Comparison of ENCODE assay signal across 13 mouse cellular contexts in genomic region chr12:99180234-99180824, GRCm38 (mm10).
"Had no signal": no experiment of that assay in that cellular context is flagged by ENCODE, and none has a peak within 500 bp of the region (broad histone marks: within the 10 kb centered on the region; RNA-seq: fewer than 3 reads in every experiment).

No protein-coding gene starts in this region.

- H3K4me3 ChIP-seq: left cerebral cortex, adult 2 months; limb, embryonic 15.5 days; liver, embryonic 12.5 days; megakaryocyte, embryonic 14.5 days; neural tube, embryonic 12.5 days had no signal

- H3K9me3 ChIP-seq: limb, embryonic 15.5 days; liver, embryonic 12.5 days had no signal

- H3K36me3 ChIP-seq: limb, embryonic 15.5 days; liver, embryonic 12.5 days; neural tube, embryonic 12.5 days had no signal

- H3K4me1 ChIP-seq: limb, embryonic 15.5 days; liver, embryonic 12.5 days; megakaryocyte, embryonic 14.5 days; neural tube, embryonic 12.5 days had no signal

- ATAC-seq: intestine, embryonic 16.5 days; liver, embryonic 12.5 days had no signal

- H3K9ac ChIP-seq: limb, embryonic 15.5 days; liver, embryonic 12.5 days; lung, embryonic 14.5 days; neural tube, embryonic 12.5 days had no signal

- H3K4me2 ChIP-seq: limb, embryonic 15.5 days; liver, embryonic 12.5 days; lung, embryonic 14.5 days; neural tube, embryonic 12.5 days had no signal

- H3K27me3 ChIP-seq: limb, embryonic 15.5 days; liver, embryonic 12.5 days; neural tube, embryonic 12.5 days had no signal

- H3K27ac ChIP-seq: left cerebral cortex, adult 2 months; limb, embryonic 15.5 days; liver, embryonic 12.5 days; macrophage; neural tube, embryonic 12.5 days; stomach, postnatal 0 days had no signal

- DNase-seq: kidney, adult 8-10 months; kidney, postnatal 25 days; lung, embryonic 14.5 days; lung, postnatal 10 days; thymus, postnatal 4 days had no signal
